Mouse (Mus musculus): Measurements from ENCODE around the gene Nosip. TPM values are rescaled to one million over a fixed set of nuclear protein-coding genes. Genes with fewer than 3 reads are reported as not detected.
"Not testable (repeated sequence)": the region's sequence is repeated elsewhere in the genome, so short reads cannot be mapped to it uniquely, and the experiment has no call there.

Gene Nosip
- polyA plus RNA-seq, 1 experiment from 2014 or later, result 60.0 TPM

GRCm38 (mm10) chr7:45117566-45117965, 55.3 kb downstream of the Nosip start:
- no peaks in the 10 kb centered on the region for H3K27me3 ChIP-seq
- H3K4me3 ChIP-seq, result no peak overlapping the region
- no peak overlapping the region for H3K9ac ChIP-seq
- H3K4me1 ChIP-seq, result peaks cover 10% of the 10 kb centered on the region
- ATAC-seq (ENCODE audit: low FRiP score), result no peak
- 80% methylated on average over 8 of the region's 8 CpGs for WGBS
- H3K9me3 ChIP-seq (replicated peaks), result no peaks in the 10 kb centered on the region
- peaks cover 47% of the 10 kb centered on the region for H3K36me3 ChIP-seq
- H3K27ac ChIP-seq, result no peak overlapping the region
- H3K4me2 ChIP-seq (replicated peaks), result no peak overlapping the region

- Histone ChIP-seq H3K36me3 (peaks cover 51% of the 10 kb centered on the region), H3K27me3 (no peaks in the 10 kb centered on the region), H3K9me3 (replicated peaks) (no peaks in the 10 kb centered on the region), H3K4me2 (replicated peaks) (no peak overlapping the region), H3K9ac (no peak overlapping the region), H3K27ac (no peak overlapping the region), H3K4me1 (peaks cover 18% of the 10 kb centered on the region), H3K4me3 (no peak overlapping the region)
- 86% methylated on average over 6 of the region's 6 CpGs for WGBS
- no peak for ATAC-seq (ENCODE audit: low FRiP score)
Observed at GRCm38 (mm10) chr7:45118336-45118735, 56.1 kb downstream of the Nosip start.

DNA sequence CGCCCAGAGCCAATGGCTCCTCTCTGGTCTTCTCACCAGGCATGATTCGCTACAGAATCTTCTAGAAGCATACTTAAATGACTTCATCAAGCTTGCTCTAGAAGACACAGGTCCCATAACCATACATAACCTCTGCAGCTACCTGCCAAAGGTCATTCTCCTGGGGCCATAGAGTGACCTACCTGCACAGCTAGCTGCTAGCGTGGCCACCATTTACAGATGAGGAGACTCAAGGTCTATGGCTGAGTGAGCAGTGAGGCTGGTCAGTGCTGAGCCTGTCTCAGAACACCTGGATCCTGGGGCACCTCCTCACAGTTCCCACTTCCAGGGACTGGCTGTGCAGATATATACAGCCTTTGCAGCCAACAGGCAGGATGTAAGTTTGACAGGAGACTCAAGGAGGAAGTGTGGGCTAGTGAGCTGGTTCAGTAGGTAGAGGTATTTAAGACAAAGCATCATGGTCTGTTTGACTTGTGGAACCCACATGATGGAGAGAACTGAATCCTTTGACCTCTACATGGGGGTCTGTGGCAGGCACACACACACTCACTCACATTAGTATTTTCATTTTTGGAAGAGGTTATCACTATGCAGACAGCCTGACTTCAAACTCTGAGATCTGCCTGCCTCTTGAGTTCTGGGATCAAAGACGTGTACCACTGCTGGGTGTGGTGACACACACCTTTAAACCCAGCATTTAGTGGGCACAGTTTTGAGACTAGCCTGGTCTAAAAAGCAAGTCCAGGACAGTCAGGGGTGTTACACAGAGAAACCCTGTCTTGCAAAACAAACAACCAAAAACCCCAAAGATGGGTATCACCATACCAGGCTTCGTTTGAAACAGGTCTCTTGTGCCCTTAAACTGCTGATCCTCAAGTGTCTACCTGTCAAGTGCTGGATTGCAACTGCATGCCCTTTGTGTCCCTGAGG, 57.8 kb downstream of the Nosip start:
- H3K4me2 ChIP-seq (replicated peaks), result no peak overlapping the region
- peaks cover 23% of the 10 kb centered on the region for H3K4me1 ChIP-seq
- no peak overlapping the region for H3K27ac ChIP-seq
- no peaks in the 10 kb centered on the region for H3K27me3 ChIP-seq
- H3K9ac ChIP-seq, result no peak overlapping the region
- H3K4me3 ChIP-seq, result no peak overlapping the region
- no peak for ATAC-seq (ENCODE audit: low FRiP score)
- H3K9me3 ChIP-seq (replicated peaks), result no peaks in the 10 kb centered on the region
- 80% methylated on average over 5 of the region's 5 CpGs for WGBS
- H3K36me3 ChIP-seq, result peaks cover 52% of the 10 kb centered on the region

DNA sequence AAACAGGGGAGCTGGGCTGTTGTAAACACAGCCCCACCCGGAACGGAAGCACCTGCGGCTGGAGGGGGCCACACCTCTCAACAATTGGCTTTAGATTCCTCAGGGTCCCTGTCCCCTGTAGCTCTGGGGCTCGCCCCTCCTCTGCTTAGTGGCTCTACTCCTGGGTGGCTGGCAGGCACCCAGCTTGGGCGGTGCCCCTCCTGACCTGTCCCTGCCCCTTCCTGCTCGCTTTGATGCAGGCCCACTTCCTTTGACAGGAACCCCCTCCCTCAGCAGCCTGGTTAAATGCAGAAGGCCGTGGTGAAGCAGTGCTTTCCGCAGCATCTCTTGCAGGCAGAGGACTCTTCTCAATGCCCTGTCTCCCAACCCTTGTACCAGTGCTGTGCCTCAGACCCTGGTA, 59.2 kb downstream of the Nosip start:
- Histone ChIP-seq H3K9me3 (replicated peaks) (no peaks in the 10 kb centered on the region), H3K4me3 (no peak overlapping the region), H3K4me2 (replicated peaks) (no peak overlapping the region), H3K9ac (peak overlapping the region; percentile 33; the same call in 1 of the 2 replicates), H3K27ac (no peak overlapping the region), H3K36me3 (peaks cover 66% of the 10 kb centered on the region), H3K27me3 (no peaks in the 10 kb centered on the region), H3K4me1 (peaks cover 28% of the 10 kb centered on the region)
- ATAC-seq (ENCODE audit: low FRiP score), result no peak
- WGBS, result 81% methylated on average over 8 of the region's 8 CpGs

- no peak for ATAC-seq (ENCODE audit: low FRiP score)
- H3K4me3 ChIP-seq, result no peak overlapping the region
- H3K27me3 ChIP-seq, result no peaks in the 10 kb centered on the region
- no peaks in the 10 kb centered on the region for H3K9me3 ChIP-seq (replicated peaks)
- no peak overlapping the region for H3K27ac ChIP-seq
- H3K9ac ChIP-seq, result peak overlapping the region; percentile 33; the same call in 1 of the 2 replicates
- H3K4me2 ChIP-seq (replicated peaks), result no peak overlapping the region
- peaks cover 72% of the 10 kb centered on the region for H3K36me3 ChIP-seq
- peaks cover 33% of the 10 kb centered on the region for H3K4me1 ChIP-seq
Observed at GRCm38 (mm10) chr7:45121966-45122365, 59.7 kb downstream of the Nosip start.

GRCm38 (mm10) chr7:45122561-45123185, 60.4 kb downstream of the Nosip start:
- Histone ChIP-seq H3K4me1 (peaks cover 41% of the 10 kb centered on the region), H3K4me3 (peak overlapping the region; percentile 90), H3K36me3 (peaks cover 74% of the 10 kb centered on the region), H3K4me2 (replicated peaks) (peak overlapping the region; percentile 90), H3K27ac (no peak overlapping the region), H3K27me3 (no peaks in the 10 kb centered on the region), H3K9ac (peak overlapping the region; percentile 98), H3K9me3 (replicated peaks) (no peaks in the 10 kb centered on the region)
- no peak for ATAC-seq (ENCODE audit: low FRiP score)
- 89% methylated on average over 15 of the region's 15 CpGs for WGBS

GRCm38 (mm10) chr7:45123186-45123570, 60.9 kb downstream of the Nosip start:
- peak overlapping the region; percentile 90 for H3K4me3 ChIP-seq
- H3K4me2 ChIP-seq (replicated peaks), result peak overlapping the region; percentile 90
- H3K27me3 ChIP-seq, result no peaks in the 10 kb centered on the region
- no peak for ATAC-seq (ENCODE audit: low FRiP score)
- 0 out of 2 replicates have a peak overlapping the region, but pooled peaks have one; percentile 83 for H3K27ac ChIP-seq
- H3K9ac ChIP-seq, result peak overlapping the region; percentile 98
- peaks cover 43% of the 10 kb centered on the region for H3K4me1 ChIP-seq
- peaks cover 71% of the 10 kb centered on the region for H3K36me3 ChIP-seq
- 26% methylated on average over 12 of the region's 12 CpGs for WGBS
- H3K9me3 ChIP-seq (replicated peaks), result no peaks in the 10 kb centered on the region

GRCm38 (mm10) chr7:45124224-45125143, 62.3 kb downstream of the Nosip start, which contains the start of gene Rps11:
TSS of gene Rps11 (minus strand) at chr7:45124439.
- WGBS, result 2% methylated on average over 59 of the region's 59 CpGs
- Histone ChIP-seq H3K4me3 (peak within 1 kb of the TSS; percentile 90), H3K27ac (peak within 1 kb of the TSS; percentile 83), H3K4me2 (replicated peaks) (peak within 1 kb of the TSS; percentile 90), H3K36me3 (peaks cover 60% of the 10 kb centered on the region), H3K4me1 (peaks cover 45% of the 10 kb centered on the region), H3K9ac (peak within 1 kb of the TSS; percentile 98), H3K9me3 (replicated peaks) (no peaks in the 10 kb centered on the region), H3K27me3 (no peaks in the 10 kb centered on the region)
- ATAC-seq (ENCODE audit: low FRiP score), result peak; percentile 87

- ATAC-seq (ENCODE audit: low FRiP score), result no peak
- H3K4me3 ChIP-seq, result peak overlapping the region; percentile 90; the same call in 1 of the 2 replicates
- H3K27ac ChIP-seq, result peak overlapping the region; percentile 77
- no peaks in the 10 kb centered on the region for H3K27me3 ChIP-seq
- H3K9me3 ChIP-seq (replicated peaks), result no peaks in the 10 kb centered on the region
- peak overlapping the region; percentile 6; the same call in 1 of the 2 replicates for H3K9ac ChIP-seq
- peaks cover 53% of the 10 kb centered on the region for H3K36me3 ChIP-seq
- H3K4me1 ChIP-seq, result peaks cover 50% of the 10 kb centered on the region
- H3K4me2 ChIP-seq (replicated peaks), result peak overlapping the region; percentile 44
- 21% methylated on average over 7 of the region's 7 CpGs for WGBS
Observed at GRCm38 (mm10) chr7:45125144-45125600, 62.9 kb downstream of the Nosip start.

GRCm38 (mm10) chr7:45125649-45126048, 63.4 kb downstream of the Nosip start:
- not testable (repeated sequence) for H3K27me3 ChIP-seq; H3K9ac ChIP-seq; H3K4me3 ChIP-seq; H3K9me3 ChIP-seq (replicated peaks); ATAC-seq (ENCODE audit: low FRiP score)
- Histone ChIP-seq H3K4me2 (replicated peaks) (peak overlapping the region; percentile 44; the same call in 1 of the 2 replicates), H3K36me3 (peaks cover 48% of the 10 kb centered on the region), H3K27ac (peak overlapping the region; percentile 77; the same call in 1 of the 2 replicates), H3K4me1 (peaks cover 52% of the 10 kb centered on the region)
- 52% methylated on average over 5 of the region's 5 CpGs for WGBS

GRCm38 (mm10) chr7:45126147-45126843, 64.1 kb downstream of the Nosip start:
- WGBS, result 77% methylated on average over 17 of the region's 17 CpGs
- H3K27me3 ChIP-seq, result no peaks in the 10 kb centered on the region
- peak overlapping the region; percentile 88 for H3K27ac ChIP-seq
- no peak for ATAC-seq (ENCODE audit: low FRiP score)
- peak overlapping the region; percentile 98 for H3K9ac ChIP-seq
- H3K9me3 ChIP-seq (replicated peaks), result no peaks in the 10 kb centered on the region
- peak overlapping the region; percentile 97 for H3K4me2 ChIP-seq (replicated peaks)
- H3K4me3 ChIP-seq, result peak overlapping the region; percentile 87
- H3K4me1 ChIP-seq, result peaks cover 51% of the 10 kb centered on the region
- H3K36me3 ChIP-seq, result peaks cover 42% of the 10 kb centered on the region

All from hindbrain, embryonic 12.5 days (tissue).